Mouse (Mus musculus) intestine, postnatal 0 days (tissue): ENCODE results near the gene Phactr2. TPM values are rescaled to one million over a fixed set of nuclear protein-coding genes. Genes with fewer than 3 reads are reported as not detected.

Experiments
- ATAC-seq: fragments of 200-750 bp; cut with Nextera tagmentation; 2 replicates; pipeline ENCODE4 v1.8.0; 2017; ENCODE audit warnings: mild to moderate bottlenecking, moderate TSS enrichment, moderate library complexity
- H3K27ac ChIP-seq: fragments of 300-500 bp; sonication (generic); 2 replicates; pipeline ENCODE4 v1.5.1; 2014; ENCODE audit warnings: mild to moderate bottlenecking, low read depth, low read length, moderate library complexity
- H3K27me3 ChIP-seq: fragments of 300-500 bp; sonication (generic); replicated peaks from 2 replicates; pipeline ENCODE4 v1.6.1; 2014; ENCODE audit warnings: low read length, mixed read lengths; ENCODE audit not compliant: control insufficient read depth, insufficient read depth
- H3K36me3 ChIP-seq: fragments of 300-500 bp; sonication (generic); 2 replicates; pipeline ENCODE4 v1.6.1; 2014; ENCODE audit warnings: mild to moderate bottlenecking, moderate library complexity; ENCODE audit not compliant: control insufficient read depth, insufficient read depth
- H3K4me1 ChIP-seq: fragments of 300-500 bp; sonication (generic); replicated peaks from 2 replicates; pipeline ENCODE4 v1.6.1; 2014; ENCODE audit warnings: antibody characterized with exemption, low read length, mixed read lengths; ENCODE audit not compliant: control insufficient read depth, insufficient read depth
- H3K4me2 ChIP-seq: fragments of 300-500 bp; sonication (generic); replicated peaks from 2 replicates; pipeline ENCODE4 v1.6.1; 2014; ENCODE audit warnings: low read depth, mild to moderate bottlenecking, moderate library complexity
- H3K4me3 ChIP-seq: fragments of 300-500 bp; sonication (generic); 2 replicates; pipeline ENCODE4 v1.5.1; 2014; ENCODE audit warnings: low read depth, low read length
- H3K9ac ChIP-seq: fragments of 300-500 bp; sonication (generic); 2 replicates; pipeline ENCODE4 v1.6.1; 2014; ENCODE audit warnings: mild to moderate bottlenecking, low read depth, low read length
- H3K9me3 ChIP-seq: fragments of 300-500 bp; sonication (generic); 2 replicates; pipeline ENCODE4 v1.6.1; 2016; ENCODE audit warnings: mixed run types; ENCODE audit not compliant: control insufficient read depth
- CTCF ChIP-seq: sonication (generic); IDR thresholded peaks from 2 replicates; pipeline ENCODE4 v1.5.1; 2016; ENCODE audit warnings: low read depth, mild to moderate bottlenecking, control low read depth, antibody characterized with exemption, moderate library complexity
- WGBS: fragments of 180-500 bp; shearing (Covaris S2); extraction: QIAGEN DNeasy Blood & Tissue Kit; methylation state at CpG from one replicate; pipeline ENCODE4 v1.1.7; 2014; 5-methylcytosine and 5-hydroxymethylcytosine counted together
- polyA plus RNA-seq: library from polyadenylated mRNA; unstranded; fragments of >200 nt; fragmentation: Nextera tagmentation; extraction: Ambion mirVana; gene quantifications from 2 replicates; pipeline ENCODE4 v1.2.1, GENCODE M21; 2015

The Phactr2 gene
- polyA plus RNA-seq, 1 experiment from 2014 or later = 12.3 TPM

DNA sequence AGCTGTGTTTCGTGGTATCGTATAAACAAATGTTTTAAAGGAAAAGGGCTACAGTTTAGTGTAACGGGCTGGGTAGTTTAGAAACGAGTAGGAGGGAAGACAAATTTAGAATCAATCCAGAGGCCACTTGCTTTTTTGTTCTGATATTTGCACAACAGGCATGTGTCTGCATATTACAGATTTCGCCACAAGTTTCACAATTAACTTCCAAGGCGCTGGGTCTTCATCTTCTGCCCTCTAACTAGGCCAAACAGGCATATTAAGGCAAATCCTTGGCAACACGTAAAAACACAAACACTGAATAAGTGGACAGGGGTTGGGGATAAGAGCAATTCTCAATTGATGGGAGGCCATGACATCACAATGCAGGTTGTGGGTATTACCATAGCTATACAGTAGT, 298.3 kb downstream of the Phactr2 start:
- 75% methylated on average over 7 of the region's 7 CpGs for WGBS
- no peak overlapping the region for H3K9ac ChIP-seq
- TF ChIP-seq CTCF = no peak
- 0 out of 2 replicates have a peak, but pooled peaks cover 3% of the 10 kb centered on the region for H3K4me1 ChIP-seq
- no peak overlapping the region for H3K27ac ChIP-seq
- no peak overlapping the region for H3K4me3 ChIP-seq
- peaks cover 36% of the 10 kb centered on the region for H3K36me3 ChIP-seq
- H3K27me3 ChIP-seq = no peaks in the 10 kb centered on the region
- no peak for ATAC-seq
- no peak overlapping the region for H3K4me2 ChIP-seq
- no peaks in the 10 kb centered on the region for H3K9me3 ChIP-seq

DNA sequence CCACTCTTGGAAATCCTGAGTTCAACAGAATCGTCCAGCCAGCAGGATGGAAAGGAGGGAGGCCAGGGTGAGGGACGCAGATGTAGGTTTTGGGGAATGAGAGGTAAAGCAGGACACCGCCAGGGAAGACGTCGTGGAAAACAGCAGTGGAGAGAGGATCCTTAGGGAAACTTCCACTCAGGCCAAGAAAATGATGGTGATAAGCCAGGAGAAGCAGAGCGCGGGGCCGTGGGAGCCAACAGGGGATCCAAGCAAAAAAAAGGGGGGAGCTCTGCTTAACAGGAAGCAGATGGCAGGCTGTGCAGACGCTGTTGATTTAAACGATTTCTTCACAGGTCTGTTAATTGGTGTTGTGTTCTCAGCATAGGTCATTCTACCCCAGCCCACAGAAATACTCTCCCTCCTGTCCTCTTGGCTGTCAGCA, 301.4 kb downstream of the Phactr2 start:
- TF ChIP-seq CTCF = no peak
- H3K4me2 ChIP-seq = no peak overlapping the region
- ATAC-seq = no peak
- no peak overlapping the region for H3K9ac ChIP-seq
- no peak overlapping the region for H3K27ac ChIP-seq
- 43% methylated on average over 10 of the region's 10 CpGs for WGBS
- 0 out of 2 replicates have a peak, but pooled peaks cover 3% of the 10 kb centered on the region for H3K4me1 ChIP-seq
- peaks cover 14% of the 10 kb centered on the region; the same call in 1 of the 2 replicates for H3K36me3 ChIP-seq
- H3K9me3 ChIP-seq = no peaks in the 10 kb centered on the region
- no peaks in the 10 kb centered on the region for H3K27me3 ChIP-seq
- no peak overlapping the region for H3K4me3 ChIP-seq

GRCm38 (mm10) chr10:13171461-13171860, 302.8 kb downstream of the Phactr2 start:
- Histone ChIP-seq H3K9me3 (no peaks in the 10 kb centered on the region), H3K9ac (no peak overlapping the region), H3K36me3 (peaks cover 3% of the 10 kb centered on the region; the same call in 1 of the 2 replicates), H3K4me2 (no peak overlapping the region), H3K27ac (no peak overlapping the region), H3K4me1 (0 out of 2 replicates have a peak, but pooled peaks cover 3% of the 10 kb centered on the region), H3K27me3 (no peaks in the 10 kb centered on the region), H3K4me3 (no peak overlapping the region)
- no peak for TF ChIP-seq CTCF
- WGBS = 57% methylated on average over 2 of the region's 2 CpGs
- no peak for ATAC-seq

GRCm38 (mm10) chr10:13170739-13171448, 303.3 kb downstream of the Phactr2 start:
- Histone ChIP-seq H3K4me1 (0 out of 2 replicates have a peak, but pooled peaks cover 3% of the 10 kb centered on the region), H3K9me3 (no peaks in the 10 kb centered on the region), H3K4me3 (no peak overlapping the region), H3K36me3 (no peaks in the 10 kb centered on the region), H3K9ac (no peak overlapping the region), H3K27ac (no peak overlapping the region), H3K27me3 (no peaks in the 10 kb centered on the region), H3K4me2 (no peak overlapping the region)
- no peak for TF ChIP-seq CTCF
- no peak for ATAC-seq
- WGBS = 53% methylated on average over 12 of the region's 12 CpGs

DNA sequence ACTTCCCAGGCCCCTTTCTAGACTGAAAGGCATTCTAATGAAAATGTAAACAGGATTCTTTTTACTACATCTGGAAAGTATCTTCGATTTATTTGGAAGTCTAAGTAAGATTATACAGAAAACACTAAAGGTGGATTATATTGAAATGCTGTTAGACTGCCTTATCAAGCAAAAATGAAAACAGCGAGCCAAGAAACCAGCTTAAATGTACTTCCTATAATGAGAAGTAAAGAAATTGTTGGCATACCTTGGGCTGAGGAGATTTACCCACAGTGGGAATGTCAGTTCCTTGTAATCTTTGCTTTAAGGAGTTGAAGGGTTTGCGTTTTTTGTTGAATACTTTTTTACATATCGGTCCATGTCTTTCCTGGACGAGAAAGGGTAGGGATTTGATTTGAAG, 305.8 kb downstream of the Phactr2 start:
- H3K9me3 ChIP-seq = no peaks in the 10 kb centered on the region
- H3K4me1 ChIP-seq = 0 out of 2 replicates have a peak, but pooled peaks cover 3% of the 10 kb centered on the region
- H3K4me3 ChIP-seq = no peak overlapping the region
- H3K27ac ChIP-seq = no peak overlapping the region
- H3K36me3 ChIP-seq = no peaks in the 10 kb centered on the region
- no peak overlapping the region for H3K4me2 ChIP-seq
- H3K27me3 ChIP-seq = no peaks in the 10 kb centered on the region
- H3K9ac ChIP-seq = no peak overlapping the region
- no peak for ATAC-seq
- WGBS = 69% methylated on average over 5 of the region's 5 CpGs
- TF ChIP-seq CTCF = no peak

DNA sequence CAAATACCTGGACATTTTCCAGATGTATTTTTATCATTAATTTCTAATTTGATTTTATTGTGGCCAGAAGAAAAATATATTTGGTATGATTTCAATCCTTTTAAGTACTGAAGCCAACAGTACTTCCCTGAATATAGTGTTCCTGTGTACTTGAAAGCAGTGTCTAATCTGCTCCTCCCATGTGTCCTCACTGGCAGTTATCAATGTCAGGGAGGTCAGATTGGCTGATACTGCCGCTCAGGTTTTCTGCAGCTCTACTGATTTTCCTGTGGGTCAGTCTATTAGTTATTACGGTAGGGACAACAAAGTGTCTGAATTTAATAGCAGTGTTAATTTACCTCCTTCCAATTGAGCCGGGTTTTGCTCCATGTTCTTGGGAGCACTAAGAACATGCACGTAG, 312.2 kb downstream of the Phactr2 start:
- TF ChIP-seq CTCF = no peak
- H3K9ac ChIP-seq = no peak overlapping the region
- no peaks in the 10 kb centered on the region for H3K36me3 ChIP-seq
- H3K4me1 ChIP-seq = no peaks in the 10 kb centered on the region
- no peaks in the 10 kb centered on the region for H3K9me3 ChIP-seq
- WGBS = 63% methylated on average over 4 of the region's 4 CpGs
- H3K4me2 ChIP-seq = no peak overlapping the region
- no peak for ATAC-seq
- no peak overlapping the region for H3K4me3 ChIP-seq
- H3K27me3 ChIP-seq = no peaks in the 10 kb centered on the region
- no peak overlapping the region for H3K27ac ChIP-seq
